Mouse (Mus musculus) G1E (cell line): Measurements from ENCODE around the gene Cd2bp2. TPM values are rescaled to one million over a fixed set of nuclear protein-coding genes. Genes with fewer than 3 reads are reported as not detected.
"Not testable (repeated sequence)": the region's sequence is repeated elsewhere in the genome, so short reads cannot be mapped to it uniquely, and the experiment has no call there.

Source experiments
- ATAC-seq: 2 replicates; pipeline ENCODE4 v1.8.0; 2016; ENCODE audit warnings: mild to moderate bottlenecking; ENCODE audit not compliant: insufficient number of reproducible peaks, poor library complexity, low FRiP score, severe bottlenecking; ENCODE audit errors: extremely low read depth
- DNase-seq: peaks from one replicate; pipeline ENCODE4 v3.0.0; 2012; ENCODE audit warnings: low spot score
- H3K27me3 ChIP-seq: 2 replicates; pipeline ENCODE4 v1.6.1; 2012; ENCODE audit warnings: mild to moderate bottlenecking, low read length, inconsistent platforms; ENCODE audit not compliant: insufficient read depth
- H3K36me3 ChIP-seq: replicated peaks from 2 replicates; pipeline ENCODE3; 2012; ENCODE audit warnings: mild to moderate bottlenecking, inconsistent platforms
- H3K4me1 ChIP-seq: 2 replicates; pipeline ENCODE4 v1.6.1; 2012; ENCODE audit warnings: low read depth, low read length, inconsistent platforms, mixed read lengths; ENCODE audit not compliant: insufficient read depth
- H3K4me3 ChIP-seq: 2 replicates; pipeline ENCODE4 v1.5.1; 2012; ENCODE audit warnings: low read depth, mild to moderate bottlenecking, inconsistent platforms, low read length, moderate library complexity, mixed read lengths
- H3K9me3 ChIP-seq: replicated peaks from 2 replicates; pipeline ENCODE4 v1.6.1; 2012; ENCODE audit warnings: inconsistent platforms
- CTCF ChIP-seq: IDR thresholded peaks from 2 replicates; pipeline ENCODE4 v1.5.1; 2012; ENCODE audit warnings: low read depth, low read length, inconsistent platforms, mixed read lengths
- GATA1 ChIP-seq: IDR thresholded peaks from 2 replicates; pipeline ENCODE4 v1.6.1; 2012; ENCODE audit warnings: borderline replicate concordance, low read length, inconsistent platforms, mixed read lengths
- GATA2 ChIP-seq: IDR thresholded peaks from 2 replicates; pipeline ENCODE4 v1.6.1; 2012; ENCODE audit warnings: low read depth, low read length, inconsistent platforms, borderline replicate concordance
- POLR2AphosphoS5 ChIP-seq: IDR thresholded peaks from 2 replicates; pipeline ENCODE4 v1.6.1; 2012; ENCODE audit warnings: low read depth, low read length, inconsistent platforms; ENCODE audit not compliant: insufficient replicate concordance
- TAL1 ChIP-seq: conservative IDR thresholded peaks from 2 replicates; pipeline ENCODE4 v1.6.1; 2012; ENCODE audit warnings: low read depth, low read length, inconsistent platforms, mixed read lengths
- polyA plus RNA-seq: library from polyadenylated mRNA; stranded (reverse); fragments of >175 nt; gene quantifications from 2 replicates; pipeline ENCODE4 v1.2.3, GENCODE M21; 2012
- total RNA-seq, 2 experiments: library from RNA; stranded (forward) in 1 of 2; stranded (reverse) in 1 of 2; fragments of 200-1000 nt in 1 of 2; fragments of >200 nt in 1 of 2; fragmentation: Nextera tagmentation in 1 of 2; gene quantifications; 2 replicates each; pipeline ENCODE4 v1.2.3; 2014 to 2017

Cd2bp2 gene
- total and polyA plus RNA-seq, 3 experiments: 23.3 to 84.6 (median 71.8) TPM

DNA sequence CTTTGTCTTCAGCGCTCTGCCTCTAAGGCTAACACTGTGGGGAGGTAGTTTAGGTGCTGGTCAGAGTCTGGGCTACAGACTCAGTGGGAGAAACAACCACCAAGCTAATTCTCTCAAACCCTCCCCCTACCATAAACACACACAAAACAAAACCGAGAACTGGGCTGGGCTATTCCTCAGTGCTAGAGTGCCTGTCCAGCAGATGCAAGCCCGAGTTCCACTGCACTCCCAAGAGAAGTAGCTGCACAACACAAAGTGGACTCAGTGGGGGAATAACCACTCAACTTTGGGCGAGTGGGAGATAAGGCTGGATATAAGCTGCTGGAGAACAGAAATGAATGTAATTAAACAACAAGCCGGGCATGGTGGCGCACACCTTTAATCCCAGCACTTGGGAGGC lies 5.2 kb downstream of the Cd2bp2 start:
- no peak overlapping the region for H3K4me3 ChIP-seq
- DNase-seq: no peak
- TF ChIP-seq TAL1 (no peak), GATA2 (no peak), GATA1 (no peak), CTCF (no peak), POLR2AphosphoS5 (no peak)
- ATAC-seq: no peak
- no peaks in the 10 kb centered on the region for H3K9me3 ChIP-seq
- H3K36me3 ChIP-seq: peaks cover 80% of the 10 kb centered on the region
- peaks cover 70% of the 10 kb centered on the region for H3K4me1 ChIP-seq
- H3K27me3 ChIP-seq: no peaks in the 10 kb centered on the region

- Histone ChIP-seq H3K27me3 (no peaks in the 10 kb centered on the region), H3K4me3 (no peak overlapping the region), H3K36me3 (peaks cover 65% of the 10 kb centered on the region), H3K4me1 (peaks cover 75% of the 10 kb centered on the region), H3K9me3 (no peaks in the 10 kb centered on the region)
- no peak for DNase-seq
- ATAC-seq: no peak
- TF ChIP-seq TAL1 (no peak), POLR2AphosphoS5 (no peak), GATA1 (no peak), GATA2 (no peak), CTCF (no peak)
Measured at GRCm38 (mm10) chr7:127188305-127189276, 7.3 kb downstream of the Cd2bp2 start.

DNA sequence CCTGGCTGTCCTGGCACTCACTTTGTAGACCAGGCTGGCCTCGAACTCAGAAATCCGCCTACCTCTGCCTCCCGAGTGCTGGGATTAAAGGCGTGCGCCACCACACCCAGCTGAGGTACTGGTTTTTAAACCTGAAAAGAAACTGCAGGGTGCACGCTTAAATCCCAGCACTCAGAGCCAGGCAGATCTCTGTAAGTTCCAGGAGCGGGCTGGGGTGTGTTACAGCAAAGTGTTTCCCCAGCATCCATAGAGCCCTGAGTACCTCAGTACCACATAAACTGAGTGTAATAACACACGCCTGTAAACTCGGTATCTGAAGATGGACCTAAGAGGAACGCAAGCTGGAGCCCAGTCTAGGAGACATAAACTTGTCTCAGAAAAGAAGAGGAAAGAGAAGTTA lies 8.5 kb downstream of the Cd2bp2 start:
- TF ChIP-seq GATA2 (no peak), CTCF (no peak), TAL1 (no peak), POLR2AphosphoS5 (no peak), GATA1 (no peak)
- Histone ChIP-seq H3K27me3 (no peaks in the 10 kb centered on the region), H3K36me3 (peaks cover 53% of the 10 kb centered on the region), H3K9me3 (no peaks in the 10 kb centered on the region), H3K4me3 (no peak overlapping the region), H3K4me1 (peaks cover 76% of the 10 kb centered on the region)
- ATAC-seq: no peak
- DNase-seq: no peak

GRCm38 (mm10) chr7:127185601-127186000 lies 10.2 kb downstream of the Cd2bp2 start:
- ATAC-seq: no peak

DNA sequence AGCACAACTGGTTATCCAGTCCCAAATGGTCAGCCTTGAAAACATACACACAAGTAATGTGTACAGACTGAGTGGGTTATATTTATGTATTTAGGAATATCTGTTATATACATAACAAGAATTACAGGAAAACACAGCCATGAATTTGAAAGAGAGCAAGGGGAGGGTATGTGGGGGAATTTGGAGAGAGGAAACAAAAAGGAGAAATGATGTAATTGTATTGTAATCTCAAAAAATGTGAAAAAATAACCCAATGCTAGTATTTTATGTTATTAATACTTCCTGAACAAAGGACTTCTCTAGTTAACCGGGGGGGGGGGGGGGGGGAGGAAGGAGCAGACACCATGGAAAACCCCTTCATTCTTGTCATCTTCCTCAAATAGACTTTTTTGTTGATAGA lies 11.1 kb downstream of the Cd2bp2 start:
- Histone ChIP-seq H3K4me1 (peaks cover 87% of the 10 kb centered on the region), H3K27me3 (no peaks in the 10 kb centered on the region), H3K4me3 (no peak overlapping the region), H3K36me3 (peaks cover 26% of the 10 kb centered on the region), H3K9me3 (no peaks in the 10 kb centered on the region)
- DNase-seq: no peak
- TF ChIP-seq CTCF: no peak
- no peak for TF ChIP-seq GATA2
- no peak for TF ChIP-seq TAL1
- no peak for TF ChIP-seq GATA1
- TF ChIP-seq POLR2AphosphoS5: no peak
- no peak for ATAC-seq

More at GRCm38 (mm10) chr7:127185601-127186000, 10.2 kb downstream of the Cd2bp2 start:
- Histone ChIP-seq H3K36me3 (peaks cover 35% of the 10 kb centered on the region), H3K4me1 (peaks cover 86% of the 10 kb centered on the region), H3K27me3 (no peaks in the 10 kb centered on the region), H3K9me3 (no peaks in the 10 kb centered on the region), H3K4me3 (no peak overlapping the region)
- TF ChIP-seq CTCF (0 out of 2 replicates have a peak, but pooled peaks have one; percentile 13), TAL1 (no peak)
- DNase-seq: no peak

GRCm38 (mm10) chr7:127183828-127184227 lies 12.0 kb downstream of the Cd2bp2 start:
- H3K4me3 ChIP-seq: no peak overlapping the region
- H3K4me1 ChIP-seq: peaks cover 79% of the 10 kb centered on the region
- no peak for DNase-seq
- no peak for ATAC-seq
- peaks cover 4% of the 10 kb centered on the region; the same call in 1 of the 2 replicates for H3K9me3 ChIP-seq
- no peaks in the 10 kb centered on the region for H3K27me3 ChIP-seq
- no peak for TF ChIP-seq GATA1
- 0 out of 2 replicates have a peak, but pooled peaks have one; percentile 29 for TF ChIP-seq CTCF
- peaks cover 18% of the 10 kb centered on the region for H3K36me3 ChIP-seq

DNA sequence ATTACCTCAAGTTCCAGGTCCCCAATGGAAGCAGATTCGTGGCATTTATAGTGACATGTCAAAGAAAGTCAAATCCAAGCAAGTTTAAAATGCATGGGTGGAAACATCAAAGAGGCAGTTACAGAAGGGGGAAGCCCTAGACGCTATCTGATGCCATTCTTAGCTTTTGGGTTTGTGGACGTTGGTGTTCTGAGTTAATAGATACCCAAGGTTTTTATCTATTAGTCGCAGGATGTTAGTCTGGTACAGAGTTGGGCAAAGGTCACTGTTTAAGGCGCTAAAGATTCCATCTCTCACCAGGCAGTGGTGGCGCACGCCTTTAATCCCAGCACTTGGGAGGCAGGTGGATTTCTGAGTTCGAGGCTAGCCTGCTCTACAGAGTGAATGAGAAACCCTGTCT lies 12.5 kb downstream of the Cd2bp2 start:
- TF ChIP-seq CTCF (no peak), TAL1 (peak; percentile 78)
- Histone ChIP-seq H3K9me3 (peaks cover 4% of the 10 kb centered on the region; the same call in 1 of the 2 replicates), H3K36me3 (peaks cover 13% of the 10 kb centered on the region), H3K27me3 (no peaks in the 10 kb centered on the region), H3K4me3 (no peak overlapping the region), H3K4me1 (peaks cover 74% of the 10 kb centered on the region)
- peak; percentile 58 for ATAC-seq
- DNase-seq: peak; percentile 60

DNA sequence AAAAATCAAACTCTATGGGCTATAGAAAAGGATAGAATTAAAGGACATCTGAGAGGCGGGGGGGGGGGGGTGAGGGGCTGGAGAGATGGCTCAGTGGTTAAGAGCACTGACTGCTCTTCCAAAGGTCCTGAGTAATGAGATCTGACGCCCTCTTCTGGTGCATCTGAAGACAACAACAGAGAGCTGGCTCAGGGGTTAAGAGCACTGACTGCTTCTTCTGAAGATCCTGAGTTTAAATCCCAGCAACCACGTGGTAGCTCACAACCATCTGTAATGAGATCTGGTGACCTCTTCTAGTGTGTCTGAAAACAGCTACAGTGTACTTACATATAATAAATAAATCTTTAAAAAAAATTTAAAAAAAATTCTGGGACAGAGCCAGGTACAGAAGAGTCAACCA lies 14.1 kb downstream of the Cd2bp2 start:
- H3K4me1 ChIP-seq: peaks cover 78% of the 10 kb centered on the region
- not testable (repeated sequence) for H3K4me3 ChIP-seq, H3K36me3 ChIP-seq, DNase-seq, ATAC-seq, H3K9me3 ChIP-seq, H3K27me3 ChIP-seq
